Mouse (Mus musculus) olfactory bulb, adult 2 months (tissue): Measurements from ENCODE around the gene Ina.

ENCODE experiments used
- CTCF ChIP-seq: fragments of 200-500 bp; IDR thresholded peaks from 2 replicates; pipeline ENCODE4 v1.5.1; 2012; ENCODE audit warnings: low read depth, mild to moderate bottlenecking, low read length, moderate library complexity; ENCODE audit not compliant: insufficient read depth
- POLR2A ChIP-seq: fragments of 200-500 bp; IDR thresholded peaks from 2 replicates; pipeline ENCODE4 v1.6.1; 2012; ENCODE audit warnings: mild to moderate bottlenecking, low read depth, low read length, moderate library complexity; ENCODE audit not compliant: insufficient read depth

- TF ChIP-seq CTCF = no peak
- TF ChIP-seq POLR2A = no peak
Measured at GRCm38 (mm10) chr19:47036596-47036995, 22.1 kb downstream of the Ina start.
